8 mouse cellular contexts compared by ENCODE assay signal in genomic region chr8:111439189-111439588, GRCm38 (mm10). TPM values are rescaled to one million over a fixed set of nuclear protein-coding genes. Genes with fewer than 3 reads are reported as not detected.
A peak's percentile ranks its signal among the peaks of the same experiment; 100 is the strongest.
DNase-seq lines count a peak whose midpoint lies in the region; ATAC-seq and TF ChIP-seq lines count a peak whose summit lies in the region.

No protein-coding gene starts in this region.

- no peak overlapping the region for H3K27ac ChIP-seq in forebrain, postnatal 0 days (ENCODE audit: low read depth, low read length)
- no peak overlapping the region for H3K27ac ChIP-seq in intestine, embryonic 15.5 days
- H3K27ac ChIP-seq in midbrain, embryonic 13.5 days: no peak overlapping the region
- H3K27ac ChIP-seq in stomach, embryonic 16.5 days (ENCODE audit: low read length): no peak overlapping the region

- H3K4me1 ChIP-seq in forebrain, postnatal 0 days (ENCODE audit: insufficient read depth): no peaks in the 10 kb centered on the region
- 0 out of 2 replicates have a peak, but pooled peaks cover 2% of the 10 kb centered on the region for H3K4me1 ChIP-seq in intestine, embryonic 15.5 days (replicated peaks)
- H3K4me1 ChIP-seq in midbrain, embryonic 13.5 days (replicated peaks): no peaks in the 10 kb centered on the region
- H3K4me1 ChIP-seq in stomach, embryonic 16.5 days (ENCODE audit: control insufficient read depth, insufficient read depth, low read length): no peaks in the 10 kb centered on the region

- peak; percentile 69 for DNase-seq in heart, adult 8-10 months (ENCODE audit: low spot score)
- DNase-seq in heart, adult 11 months: no peak
- DNase-seq in brain, embryonic 18.5 days (ENCODE audit: low read depth, low spot score): peak; percentile 63
- peak; percentile 91 for DNase-seq in forebrain, postnatal 0 days
- DNase-seq in left cerebral cortex, adult 8-10 months (ENCODE audit: low spot score in 2 of 2): peak; percentile 36 to 79

- WGBS in forebrain, postnatal 0 days: 22% methylated on average over 9 of the region's 9 CpGs
- WGBS in intestine, embryonic 15.5 days: 13% methylated on average over 9 of the region's 9 CpGs
- WGBS in midbrain, embryonic 13.5 days: 32% methylated on average over 9 of the region's 9 CpGs
- 11% methylated on average over 9 of the region's 9 CpGs for WGBS in stomach, embryonic 16.5 days

- no peaks in the 10 kb centered on the region for H3K27me3 ChIP-seq in forebrain, postnatal 0 days (ENCODE audit: insufficient read depth, low read length)
- no peaks in the 10 kb centered on the region for H3K27me3 ChIP-seq in intestine, embryonic 15.5 days (replicated peaks)
- H3K27me3 ChIP-seq in midbrain, embryonic 13.5 days: no peaks in the 10 kb centered on the region
- no peaks in the 10 kb centered on the region for H3K27me3 ChIP-seq in stomach, embryonic 16.5 days (ENCODE audit: control insufficient read depth, insufficient read depth, low read length)

- no peaks in the 10 kb centered on the region for H3K9me3 ChIP-seq in forebrain, postnatal 0 days (ENCODE audit: low read length)
- H3K9me3 ChIP-seq in intestine, embryonic 15.5 days: no peaks in the 10 kb centered on the region
- no peaks in the 10 kb centered on the region for H3K9me3 ChIP-seq in midbrain, embryonic 13.5 days
- H3K9me3 ChIP-seq in stomach, embryonic 16.5 days (replicated peaks; ENCODE audit: control insufficient read depth, low read length): no peaks in the 10 kb centered on the region

- H3K4me2 ChIP-seq in forebrain, postnatal 0 days (ENCODE audit: low read depth): no peak overlapping the region
- H3K4me2 ChIP-seq in intestine, embryonic 15.5 days (replicated peaks): no peak overlapping the region
- H3K4me2 ChIP-seq in midbrain, embryonic 13.5 days (replicated peaks): no peak overlapping the region
- H3K4me2 ChIP-seq in stomach, embryonic 16.5 days (ENCODE audit: low read depth, low read length): peak overlapping the region; percentile 16; the same call in 1 of the 2 replicates

- H3K4me3 ChIP-seq in forebrain, postnatal 0 days (ENCODE audit: low read depth, low read length): no peak overlapping the region
- no peak overlapping the region for H3K4me3 ChIP-seq in intestine, embryonic 15.5 days (replicated peaks)
- H3K4me3 ChIP-seq in midbrain, embryonic 13.5 days (replicated peaks): no peak overlapping the region
- H3K4me3 ChIP-seq in stomach, embryonic 16.5 days (replicated peaks; ENCODE audit: low read length): no peak overlapping the region

- ATAC-seq in forebrain, postnatal 0 days: peak; percentile 68
- ATAC-seq in intestine, embryonic 15.5 days: peak; percentile 59
- 0 out of 2 replicates have a peak, but pooled peaks have one; percentile 43 for ATAC-seq in midbrain, embryonic 13.5 days
- ATAC-seq in stomach, embryonic 16.5 days (ENCODE audit: insufficient read depth, low FRiP score): peak; percentile 29; the same call in 1 of the 2 replicates

- H3K9ac ChIP-seq in forebrain, postnatal 0 days: no peak overlapping the region
- H3K9ac ChIP-seq in intestine, embryonic 15.5 days: no peak overlapping the region
- no peak overlapping the region for H3K9ac ChIP-seq in midbrain, embryonic 13.5 days (replicated peaks)
- peak overlapping the region; percentile 37 for H3K9ac ChIP-seq in stomach, embryonic 16.5 days (ENCODE audit: low read length)

- H3K36me3 ChIP-seq in forebrain, postnatal 0 days (ENCODE audit: insufficient read depth): no peaks in the 10 kb centered on the region
- no peaks in the 10 kb centered on the region for H3K36me3 ChIP-seq in intestine, embryonic 15.5 days
- H3K36me3 ChIP-seq in midbrain, embryonic 13.5 days: no peaks in the 10 kb centered on the region
- no peaks in the 10 kb centered on the region for H3K36me3 ChIP-seq in stomach, embryonic 16.5 days (ENCODE audit: control insufficient read depth, insufficient read depth, low read length)

- peak; percentile 82 for TF ChIP-seq CTCF in forebrain, postnatal 0 days (IDR thresholded peaks at IDR 0.05; ENCODE audit: low read depth)

RNA-seq across cellular contexts. Expression of gene Fa2h, which starts 45.6 kb away (rescaled TPM):
- under 1 TPM; 0.16 to 0.69 (median 0.21) TPM for total RNA-seq in heart, adult 8-10 months (2022)
- 0.29 and 0.31 TPM in 2 replicates for total RNA-seq in forebrain, postnatal 0 days (2014; rRNA removed)
- 0.30 and 0.33 TPM in 2 replicates for polyA plus RNA-seq in forebrain, postnatal 0 days (2015; fragmentation: Nextera tagmentation; extraction: Ambion mirVana)
- polyA plus RNA-seq in intestine, embryonic 15.5 days (2015; fragmentation: Nextera tagmentation; extraction: Ambion mirVana): 0.88 and 1.2 TPM in 2 replicates
- 10 to 100 TPM; 23.8 to 26.2 (median 24.8) TPM for total RNA-seq in left cerebral cortex, adult 8-10 months (2022)
- polyA plus RNA-seq in midbrain, embryonic 13.5 days (2015; fragmentation: Nextera tagmentation; extraction: Ambion mirVana): 0.08 TPM in 1 of 2 replicates, not detected in the other
- 5.9 and 7.9 TPM in 2 replicates for polyA plus RNA-seq in stomach, embryonic 16.5 days (2015; fragmentation: Nextera tagmentation; extraction: Ambion mirVana)
